Mouse (Mus musculus): ENCODE results near the gene Aff2.
A peak's percentile ranks its signal among the peaks of the same experiment; 100 is the strongest.

Gene Aff2

DNA sequence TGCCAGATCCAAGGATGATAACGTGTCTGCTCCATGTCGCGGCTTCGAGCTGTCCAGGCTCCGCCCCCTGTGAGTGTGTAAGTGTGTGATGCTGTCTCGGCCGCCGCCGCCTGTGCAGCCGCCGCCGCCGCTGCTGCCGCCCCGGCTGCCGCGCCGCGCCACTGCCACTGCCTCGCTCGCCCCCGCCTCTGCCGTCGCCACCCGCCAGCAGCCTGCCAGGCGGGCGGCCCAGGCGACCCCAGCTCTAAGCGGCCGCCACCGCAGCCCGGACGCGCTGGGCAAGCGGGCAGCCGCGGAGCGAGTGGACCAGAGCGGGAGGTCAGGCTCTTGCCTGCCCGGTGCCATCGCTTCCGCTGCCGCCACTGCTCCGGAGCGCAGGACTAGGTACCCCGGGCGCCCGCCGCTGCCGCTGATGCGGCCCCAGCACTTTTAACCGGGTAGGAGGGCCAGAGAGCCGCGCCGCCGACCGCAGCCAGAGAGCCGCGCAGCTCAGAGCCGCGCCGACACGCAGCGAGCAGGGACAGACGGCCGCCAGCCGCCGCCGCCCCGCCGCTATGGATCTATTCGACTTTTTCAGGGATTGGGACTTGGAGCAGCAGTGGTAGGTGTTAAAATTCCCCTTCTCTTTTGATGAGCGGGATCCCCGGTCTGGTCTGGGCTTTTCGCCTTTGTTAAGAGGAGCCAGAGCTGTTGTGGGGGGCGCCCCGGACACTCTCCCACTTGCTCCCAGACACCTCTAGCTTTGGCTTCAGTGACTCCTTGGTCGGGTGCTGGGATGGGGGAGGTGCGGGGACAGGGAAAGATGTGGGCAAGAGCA is at the start of gene Aff2:
Gene Aff2 (plus strand): TSS at position 57 of the 817 bp plus-strand sequence.
- peak; percentile 78 for DNase-seq

GRCm38 (mm10) chrX:69337296-69337695 is 22.8 kb upstream of the Aff2 start:
- no peak for DNase-seq

DNA sequence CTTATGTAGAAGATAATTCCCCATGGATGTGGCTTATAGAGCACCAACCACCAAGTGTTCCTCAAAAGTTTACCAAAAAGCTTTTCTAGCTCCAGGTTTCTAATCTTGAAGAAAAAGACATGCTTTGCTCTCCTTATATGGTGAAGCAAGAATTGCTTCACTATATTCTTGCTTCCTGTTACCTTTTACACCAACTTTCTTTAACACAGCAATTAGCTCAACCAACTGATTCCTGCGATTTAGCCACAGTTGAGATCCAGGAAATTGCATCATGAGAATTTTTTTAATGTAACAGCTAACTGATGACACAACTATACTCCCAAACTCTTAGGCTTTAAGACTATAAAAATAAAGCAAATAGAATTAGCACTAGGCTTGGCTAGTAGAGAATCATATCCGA is 4.5 kb upstream of the Aff2 start:
- DNase-seq = no peak

- no peak for DNase-seq
Observed at GRCm38 (mm10) chrX:69359360-69359759, 734 bp upstream of the Aff2 start.

- DNase-seq = no peak
Observed at GRCm38 (mm10) chrX:69359885-69360237, 233 bp upstream of the Aff2 start.

- no peak for DNase-seq
Observed at GRCm38 (mm10) chrX:69361055-69361558, 1.0 kb downstream of the Aff2 start.

GRCm38 (mm10) chrX:69364198-69364597 is 4.1 kb downstream of the Aff2 start:
- DNase-seq = peak; percentile 65

- DNase-seq = peak; percentile 61
Observed at GRCm38 (mm10) chrX:69373341-69373740, 13.2 kb downstream of the Aff2 start.

DNA sequence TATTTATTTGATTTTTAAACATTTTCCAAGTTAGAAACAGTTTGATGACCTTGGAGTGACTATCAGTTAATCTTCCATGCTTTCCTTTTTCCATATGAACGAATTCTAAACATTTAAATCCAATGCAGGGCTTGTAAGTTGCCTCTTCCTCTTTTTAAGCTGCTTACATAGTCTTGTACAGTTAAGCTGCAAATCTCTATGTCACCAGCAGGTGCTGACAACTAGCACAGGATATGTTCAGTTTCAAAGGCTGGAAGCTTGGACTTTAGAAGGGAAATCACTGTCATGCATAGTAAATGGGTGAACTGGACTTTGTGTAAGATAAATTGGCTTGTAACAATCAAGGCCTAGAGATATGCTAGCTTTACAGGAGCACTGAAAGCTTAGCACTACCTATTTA is 29.6 kb downstream of the Aff2 start:
- peak; percentile 29 for DNase-seq

- DNase-seq = no peak
Observed at GRCm38 (mm10) chrX:69415043-69415442, 54.9 kb downstream of the Aff2 start.

GRCm38 (mm10) chrX:69438422-69438821 is 78.3 kb downstream of the Aff2 start:
- DNase-seq = no peak

GRCm38 (mm10) chrX:69441937-69442336 is 81.8 kb downstream of the Aff2 start:
- no peak for DNase-seq

DNA sequence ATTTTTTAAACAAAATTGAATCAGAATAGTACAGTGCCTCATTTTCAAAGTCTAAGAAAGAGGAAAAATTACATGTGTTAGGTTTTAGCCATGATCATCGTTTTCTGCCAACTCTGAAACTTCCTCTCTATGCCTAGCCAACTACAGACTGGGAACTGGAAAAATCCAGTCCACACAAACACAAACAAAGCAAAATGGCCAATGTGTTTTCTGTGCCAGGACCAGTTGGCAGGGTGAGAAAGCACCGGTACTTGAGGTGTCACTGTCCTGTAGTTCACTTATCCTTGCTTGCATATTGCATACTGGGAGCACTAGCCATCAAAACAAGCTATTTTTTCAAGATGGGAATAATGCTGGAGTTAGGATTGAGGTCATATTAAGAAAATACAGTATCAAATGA is 100.8 kb downstream of the Aff2 start:
- no peak for DNase-seq

DNA sequence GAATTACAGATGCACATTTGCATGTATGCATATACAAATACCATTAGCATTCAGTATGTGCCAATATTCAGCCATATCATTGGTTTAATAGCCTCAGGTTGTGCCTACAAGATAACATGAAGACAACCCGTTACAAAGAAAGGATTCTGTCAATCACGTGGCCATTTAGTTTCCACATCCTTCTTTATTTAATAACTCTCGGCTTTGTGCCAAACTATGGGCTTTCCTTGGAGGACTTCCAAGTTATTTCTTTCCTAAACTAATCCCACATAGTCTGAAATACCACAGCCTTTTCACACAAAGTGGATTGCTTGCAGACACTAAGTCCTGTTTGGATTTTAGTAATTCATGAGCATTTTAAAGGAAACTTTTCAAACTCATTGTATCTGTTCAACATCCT is 142.0 kb downstream of the Aff2 start:
- DNase-seq = no peak

GRCm38 (mm10) chrX:69518040-69518575 is 158.0 kb downstream of the Aff2 start:
- no peak for DNase-seq

DNA sequence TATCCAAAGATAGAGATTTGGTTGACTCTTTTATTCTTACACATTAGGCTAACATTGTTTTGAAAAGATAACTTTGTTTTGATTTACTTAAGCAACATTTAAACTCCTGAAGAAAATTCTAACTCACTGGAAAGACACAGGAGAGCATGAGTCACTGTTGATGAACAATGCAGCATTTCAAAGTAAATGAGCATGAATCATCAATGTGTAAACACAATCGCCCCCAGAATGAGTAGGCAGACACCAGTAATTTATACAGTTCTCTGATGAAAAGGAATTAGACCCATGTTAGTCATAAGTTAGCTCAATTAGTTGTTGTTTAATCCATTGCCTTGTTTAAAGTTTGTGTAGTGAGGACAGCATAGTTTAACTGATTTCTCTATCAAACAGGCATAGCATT is 180.7 kb downstream of the Aff2 start:
- no peak for DNase-seq

DNA sequence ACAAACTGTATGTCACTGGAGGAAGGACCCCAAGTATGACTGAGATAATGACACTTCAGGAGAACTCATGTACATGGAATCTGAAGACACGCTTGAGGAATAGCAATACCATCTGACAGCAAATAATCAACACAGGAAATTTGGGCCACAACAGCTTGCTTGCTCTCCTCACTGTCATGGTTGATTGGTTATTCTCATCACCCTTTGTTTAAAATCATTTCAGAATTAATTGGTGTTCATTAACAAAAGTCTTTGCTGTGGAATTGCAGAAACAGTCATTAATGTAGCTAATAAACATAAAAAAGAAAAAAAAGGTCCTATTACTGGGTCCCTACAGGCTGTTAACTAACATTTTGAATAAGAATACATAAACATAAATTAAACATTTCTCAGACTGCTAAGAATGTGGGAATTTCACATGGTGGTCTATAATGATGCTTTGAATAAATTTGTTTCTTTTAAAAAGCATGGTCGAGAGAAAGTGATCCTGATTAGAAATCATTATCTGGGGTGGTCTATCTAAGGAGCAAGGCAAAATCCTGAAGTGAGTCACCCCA is 219.9 kb downstream of the Aff2 start:
- DNase-seq = no peak

DNA sequence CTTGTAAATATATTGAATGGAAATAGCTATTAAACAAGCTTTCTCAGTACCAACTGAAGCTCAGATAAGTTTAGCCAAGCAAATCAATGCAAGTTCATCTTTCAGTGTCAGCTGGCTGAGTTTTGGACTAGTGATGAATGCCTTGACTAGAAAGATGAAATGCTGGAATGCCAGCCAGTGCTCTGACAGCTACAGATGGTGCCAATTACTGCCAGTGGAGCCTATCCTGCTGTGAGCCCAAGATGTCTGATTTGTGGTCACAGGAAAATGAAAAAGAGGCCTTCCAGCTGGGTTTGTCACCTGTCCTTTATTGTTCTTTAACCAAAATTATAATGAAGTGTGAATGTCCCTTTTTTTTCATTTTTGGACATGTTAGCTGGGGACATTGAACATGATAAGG is 248.7 kb downstream of the Aff2 start:
- DNase-seq = peak; percentile 1

- DNase-seq = no peak
Observed at GRCm38 (mm10) chrX:69663038-69663437, 302.9 kb downstream of the Aff2 start.

DNA sequence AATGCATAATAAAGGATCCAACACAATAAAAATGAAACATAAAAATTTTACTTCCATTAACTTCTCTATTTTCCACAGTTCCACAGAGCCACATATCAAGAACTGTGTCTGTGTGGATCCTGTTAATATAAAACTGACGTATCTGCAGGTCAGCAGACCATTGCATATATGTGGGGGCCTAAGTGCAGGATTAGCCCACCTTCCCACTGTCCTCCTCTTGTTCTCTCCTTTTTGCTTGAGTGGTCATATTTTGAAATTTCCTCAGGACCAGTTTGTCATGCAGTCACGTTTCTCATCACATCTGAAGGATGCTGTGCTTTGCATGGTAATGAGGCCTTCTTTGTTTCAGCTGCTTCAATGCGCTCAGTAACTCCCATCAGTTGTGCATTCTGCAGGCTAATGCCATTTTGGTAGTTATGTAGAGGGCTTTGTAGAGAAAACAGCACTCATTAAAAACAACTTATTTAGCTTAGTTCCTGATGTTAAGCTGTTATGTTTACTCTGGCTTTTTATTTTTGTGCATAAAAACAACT is 306.1 kb downstream of the Aff2 start:
- DNase-seq = peak; percentile 2

DNA sequence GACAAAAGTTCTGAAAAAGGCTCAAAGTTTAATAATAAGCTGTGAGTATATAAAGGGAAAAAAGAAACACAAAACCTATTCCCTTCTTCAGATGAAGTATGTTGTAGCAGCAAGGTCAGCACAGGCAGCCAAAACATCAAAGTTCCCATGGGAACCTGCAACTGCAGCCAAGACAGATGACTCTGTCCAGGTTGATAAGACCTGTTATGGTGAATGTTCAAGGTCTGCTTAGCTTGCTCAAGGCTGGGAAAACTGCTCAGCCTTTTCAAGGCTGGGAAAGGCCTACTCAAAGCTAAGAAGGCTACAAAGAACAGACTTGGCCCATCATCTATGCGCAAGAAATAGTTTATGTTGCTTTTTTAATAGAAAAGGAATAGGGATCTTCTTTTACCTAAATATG is 315.6 kb downstream of the Aff2 start:
- no peak for DNase-seq

DNA sequence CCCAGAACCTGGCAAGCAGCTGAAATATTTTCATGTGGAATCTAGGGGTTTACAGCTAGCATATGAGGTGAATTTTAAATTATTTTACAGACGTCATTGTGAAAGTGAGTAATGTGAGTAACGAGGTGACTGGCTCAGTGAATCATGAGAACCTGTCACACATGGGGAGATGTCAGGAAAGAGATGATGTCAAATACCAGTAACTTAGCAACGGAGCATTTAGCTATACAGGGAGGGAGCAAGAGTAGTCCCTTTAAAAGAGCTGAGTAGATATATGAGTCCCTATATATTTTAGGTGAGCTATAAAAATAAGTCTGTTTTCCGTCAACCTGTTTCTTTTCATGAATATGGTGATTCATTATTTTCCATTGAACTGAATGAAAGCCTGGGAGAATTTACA is 338.7 kb downstream of the Aff2 start:
- no peak for DNase-seq

GRCm38 (mm10) chrX:69738972-69739371 is 378.9 kb downstream of the Aff2 start:
- DNase-seq = peak; percentile 4

DNA sequence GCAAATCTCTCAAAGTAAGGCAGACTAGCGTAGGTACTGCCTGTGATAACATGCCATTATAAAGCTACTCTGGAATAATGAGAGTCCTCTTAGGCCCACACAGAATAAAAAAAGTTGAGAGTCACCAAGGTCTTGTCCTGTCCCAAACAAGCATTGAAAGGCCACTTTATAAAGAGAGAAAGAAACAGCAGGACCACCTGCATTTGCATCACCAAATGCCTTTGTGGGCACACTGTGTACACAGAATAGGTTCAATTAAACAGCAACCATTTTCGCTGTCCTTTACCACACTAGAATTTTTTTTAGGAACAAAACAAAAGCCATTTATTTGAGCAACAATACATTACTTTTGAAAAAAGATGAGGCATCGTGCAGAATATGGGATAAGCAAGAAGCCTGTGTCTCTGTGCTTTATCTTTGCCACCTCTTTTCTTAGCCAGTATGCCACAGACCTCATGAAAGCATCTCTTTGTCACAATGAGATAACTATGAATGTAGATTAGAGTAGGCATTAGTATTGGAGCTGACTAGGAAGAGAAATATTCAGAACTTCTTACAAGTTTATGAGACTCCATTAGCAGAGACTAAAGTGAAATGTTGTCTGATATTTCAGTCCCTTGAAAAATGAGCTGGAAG is 385.0 kb downstream of the Aff2 start:
- DNase-seq = peak; percentile 2
